Mouse (Mus musculus) right cerebral cortex, adult 2 months (tissue): ENCODE data around the gene Tbc1d30.

Source experiments
- DNase-seq, 2 experiments: peaks; one replicate each; pipeline ENCODE4 v3.0.0; 2021 to 2022; ENCODE audit warnings: low spot score in 2 of 2

Tbc1d30 gene

GRCm38 (mm10) chr10:121227988-121228409, 123.1 kb downstream of the Tbc1d30 start:
- DNase-seq, result no peak

- DNase-seq, result no peak
These were observed 123.7 kb downstream of the Tbc1d30 start for GRCm38 (mm10) chr10:121227403-121227802.

GRCm38 (mm10) chr10:121225636-121226035, 125.4 kb downstream of the Tbc1d30 start:
- no peak for DNase-seq

GRCm38 (mm10) chr10:121222881-121223280, 128.2 kb downstream of the Tbc1d30 start:
- DNase-seq, result no peak

- DNase-seq, result no peak
These were observed 132.5 kb downstream of the Tbc1d30 start for GRCm38 (mm10) chr10:121218616-121219015.

GRCm38 (mm10) chr10:121216804-121217203, 134.3 kb downstream of the Tbc1d30 start:
- no peak for DNase-seq
